ENCODE assay signal across 11 mouse cellular contexts in the genomic region with DNA sequence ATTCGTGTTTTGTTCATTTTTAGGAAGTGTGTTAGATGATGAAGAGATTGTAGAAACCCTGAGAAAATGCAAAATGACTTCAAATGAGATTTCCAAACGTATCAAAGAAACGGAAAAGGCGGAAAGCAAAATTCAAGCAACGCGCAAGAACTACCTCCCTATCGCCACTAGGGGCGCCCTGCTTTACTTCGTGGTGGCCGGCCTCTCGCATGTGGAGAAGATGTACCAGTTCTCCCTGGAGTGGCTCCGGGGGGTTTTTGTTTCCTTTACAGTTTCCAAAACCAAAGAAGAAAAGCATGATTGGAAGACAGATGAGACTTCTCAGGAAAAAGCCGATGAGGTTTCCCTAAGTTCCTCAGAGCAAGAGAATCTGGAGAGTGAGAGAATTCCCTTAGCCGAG.
DNase-seq lines count a peak whose midpoint lies in the region; TF ChIP-seq lines count a peak whose summit lies in the region.
"Had no signal": no experiment of that assay in that cellular context is flagged by ENCODE, and none has a peak within 500 bp of the region (broad histone marks: within the 10 kb centered on the region; RNA-seq: fewer than 3 reads in every experiment).

No protein-coding gene starts in this region.

- H3K27me3 ChIP-seq in thymus, adult 2 months (ENCODE audit: control insufficient read depth, insufficient read depth, low read length), result no peaks in the 10 kb centered on the region
- H3K27me3 ChIP-seq: forebrain, embryonic 13.5 days had no signal

- 79% methylated on average over 14 of the region's 14 CpGs for WGBS in thymus, adult 2 months

- peak; percentile 75 for TF ChIP-seq CTCF in layer of hippocampus, adult 2 months (conservative IDR thresholded peaks at IDR 0.05)
- TF ChIP-seq CTCF in thymus, adult 2 months (IDR thresholded peaks at IDR 0.05; ENCODE audit: borderline replicate concordance, control insufficient read depth, extremely low read depth, insufficient read depth, low read length, poor library complexity), result 0 out of 2 replicates have a peak, but pooled peaks have one; percentile 54
- peak; percentile 58; the same call in 1 of the 2 replicates for TF ChIP-seq CTCF in brain, embryonic 14.5 days (IDR thresholded peaks at IDR 0.05; ENCODE audit: borderline replicate concordance, extremely low read depth, insufficient read depth, insufficient read length)

- H3K4me3 ChIP-seq in layer of hippocampus, adult 2 months, result no peak overlapping the region
- no peak overlapping the region for H3K4me3 ChIP-seq in thymus, adult 2 months (ENCODE audit: control insufficient read depth, insufficient read depth, low read length)
- H3K4me3 ChIP-seq: forebrain, embryonic 13.5 days had no signal

- H3K27ac ChIP-seq in layer of hippocampus, adult 2 months, result no peak overlapping the region
- no peak overlapping the region for H3K27ac ChIP-seq in thymus, adult 2 months (ENCODE audit: control insufficient read depth, insufficient read depth, low read length)
- H3K27ac ChIP-seq: forebrain, embryonic 13.5 days had no signal

- H3K36me3 ChIP-seq in thymus, adult 2 months (ENCODE audit: control insufficient read depth, insufficient read depth, low read length), result no peaks in the 10 kb centered on the region

- DNase-seq in layer of hippocampus, adult 2 months (ENCODE audit: low spot score in 2 of 2), result no peak
- no peak for DNase-seq in layer of hippocampus, adult 8-10 months (ENCODE audit: low spot score in 2 of 2)
- peak; percentile 4 for DNase-seq in thymus, adult 2 months
- no peak for DNase-seq in thymus, postnatal 0 days (ENCODE audit: low spot score)
- DNase-seq in brain, embryonic 14.5 days (ENCODE audit: low read depth), result no peak
- DNase-seq in testis, postnatal 14 days (ENCODE audit: low spot score), result peak; percentile 55
- DNase-seq in ovary, postnatal 14 days (ENCODE audit: low spot score), result no peak
- DNase-seq: cerebellum, adult 8-10 months; kidney, postnatal 10 days; midbrain, embryonic 14.5 days had no signal

- H3K4me1 ChIP-seq in thymus, adult 2 months (replicated peaks; ENCODE audit: control insufficient read depth, insufficient read depth, low read length), result no peaks in the 10 kb centered on the region
- H3K4me1 ChIP-seq: forebrain, embryonic 13.5 days had no signal

- no peak for TF ChIP-seq POLR2A in thymus, adult 2 months (IDR thresholded peaks at IDR 0.05; ENCODE audit: control insufficient read depth, extremely low read depth, insufficient read depth, low read length, poor library complexity)
- TF ChIP-seq POLR2A in brain, embryonic 14.5 days (IDR thresholded peaks at IDR 0.05; ENCODE audit: borderline replicate concordance, extremely low read depth, insufficient read depth, insufficient read length, poor library complexity, severe bottlenecking), result no peak

Comparison
In these comparisons a context has a peak if more than half of its experiments do, and no peak if none do; other contexts are left out.
1. DNase-seq: peak in thymus, adult 2 months (single experiment) and testis, postnatal 14 days (single experiment); none in layer of hippocampus, adult 2 months (0 of 2), layer of hippocampus, adult 8-10 months (0 of 2), thymus, postnatal 0 days (single experiment), brain, embryonic 14.5 days (single experiment) and ovary, postnatal 14 days (single experiment).
2. Peak in every context shown above with its lines, with median percentiles within 50 percentile points of each other: CTCF ChIP-seq.